Mouse (Mus musculus) cortical plate, adult 2 months (tissue): ENCODE results near the gene AC134908.4. TPM values are rescaled to one million over a fixed set of nuclear protein-coding genes. Genes with fewer than 3 reads are reported as not detected.
"Not testable (repeated sequence)": the region's sequence is repeated elsewhere in the genome, so short reads cannot be mapped to it uniquely, and the experiment has no call there.

Experiments used
- H3K27ac ChIP-seq: fragments of 200-500 bp; 2 replicates; pipeline ENCODE4 v1.5.1; 2012; ENCODE audit warnings: low read length, control low read depth, inconsistent platforms; ENCODE audit not compliant: insufficient read depth
- H3K4me1 ChIP-seq: fragments of 200-500 bp; 2 replicates; pipeline ENCODE4 v1.6.1; 2011; ENCODE audit warnings: low read length; ENCODE audit not compliant: control insufficient read depth, insufficient read depth
- H3K4me3 ChIP-seq: fragments of 200-500 bp; 2 replicates; pipeline ENCODE4 v1.5.1; 2011; ENCODE audit warnings: mild to moderate bottlenecking, low read length, control low read depth; ENCODE audit not compliant: insufficient read depth
- CTCF ChIP-seq: fragments of 200-500 bp; IDR thresholded peaks from 2 replicates; pipeline ENCODE4 v1.5.1; 2011; ENCODE audit warnings: mild to moderate bottlenecking, control low read depth, low read length; ENCODE audit not compliant: insufficient read depth; ENCODE audit errors: extremely low read depth
- POLR2A ChIP-seq: fragments of 200-500 bp; IDR thresholded peaks from 2 replicates; pipeline ENCODE4 v1.6.1; 2011; ENCODE audit warnings: mild to moderate bottlenecking, low read length, control low read depth; ENCODE audit not compliant: insufficient read depth; ENCODE audit errors: extremely low read depth
- polyA plus RNA-seq: library from polyadenylated mRNA; depleted of rRNA; stranded (reverse); fragments of >200 nt; gene quantifications from 2 replicates; pipeline ENCODE4 v1.2.3, GENCODE M21; 2012; rRNA removed

AC134908.4 gene
- polyA plus RNA-seq, 1 experiment, result 4.0 TPM

- TF ChIP-seq POLR2A (no peak), CTCF (no peak)
Observed at GRCm38 (mm10) chr17:25748238-25748637, 47.2 kb downstream of the AC134908.4 start.

GRCm38 (mm10) chr17:25744311-25744710 lies 51.1 kb downstream of the AC134908.4 start:
- no peaks in the 10 kb centered on the region for H3K4me1 ChIP-seq
- no peak for TF ChIP-seq POLR2A
- TF ChIP-seq CTCF, result no peak
- H3K27ac ChIP-seq, result no peak overlapping the region
- no peak overlapping the region for H3K4me3 ChIP-seq

More at GRCm38 (mm10) chr17:25748238-25748637, 47.2 kb downstream of the AC134908.4 start:
- Histone ChIP-seq H3K27ac (no peak overlapping the region), H3K4me1 (no peaks in the 10 kb centered on the region), H3K4me3 (no peak overlapping the region)

- H3K4me3 ChIP-seq, result no peak overlapping the region
- TF ChIP-seq CTCF, result no peak
- no peak for TF ChIP-seq POLR2A
- no peaks in the 10 kb centered on the region for H3K4me1 ChIP-seq
- H3K27ac ChIP-seq, result no peak overlapping the region
Observed at GRCm38 (mm10) chr17:25743831-25744230, 51.6 kb downstream of the AC134908.4 start.

GRCm38 (mm10) chr17:25741471-25741870 lies 54.0 kb downstream of the AC134908.4 start:
- not testable (repeated sequence) for H3K4me3 ChIP-seq, H3K4me1 ChIP-seq, H3K27ac ChIP-seq

Other genes with a start within 250 kb of the AC134908.4 start
- 42.5 and 51.6 TPM in 2 replicates for gene Sox8, start 225.0 kb downstream of the AC134908.4 start, polyA plus RNA-seq
- gene Lmf1, start 216.6 kb downstream of the AC134908.4 start, polyA plus RNA-seq, result 17.2 and 17.9 TPM in 2 replicates
- gene Gng13, start 78.5 kb downstream of the AC134908.4 start, polyA plus RNA-seq, result 438 and 442 TPM in 2 replicates
- 2.3 and 2.4 TPM in 2 replicates for gene Chtf18, start 68.2 kb downstream of the AC134908.4 start, polyA plus RNA-seq
- gene Rpusd1, start 68.0 kb downstream of the AC134908.4 start, polyA plus RNA-seq, result 129 and 142 TPM in 2 replicates
- gene Mslnl, start 59.6 kb downstream of the AC134908.4 start, polyA plus RNA-seq, result 0.77 and 1.0 TPM in 2 replicates
- gene Msln, start 41.3 kb downstream of the AC134908.4 start, polyA plus RNA-seq, result 2.3 and 3.0 TPM in 2 replicates
- 39.4 and 41.9 TPM in 2 replicates for gene Narfl, start 21.9 kb downstream of the AC134908.4 start, polyA plus RNA-seq
- gene Haghl, start 10.0 kb downstream of the AC134908.4 start, polyA plus RNA-seq, result 230 and 253 TPM in 2 replicates
- 0.17 and 0.52 TPM in 2 replicates for gene Ccdc78, start 9.1 kb downstream of the AC134908.4 start, polyA plus RNA-seq
- gene Fam173a, start 2.8 kb downstream of the AC134908.4 start, polyA plus RNA-seq, result 152 and 159 TPM in 2 replicates
- gene Metrn, start 1.5 kb upstream of the AC134908.4 start, polyA plus RNA-seq, result 134 and 141 TPM in 2 replicates
- 670 and 731 TPM in 2 replicates for gene Fbxl16, start 13.4 kb upstream of the AC134908.4 start, polyA plus RNA-seq
- gene Wdr24, start 28.0 kb upstream of the AC134908.4 start, polyA plus RNA-seq, result 36.4 and 40.0 TPM in 2 replicates
- gene Jmjd8, start 33.2 kb upstream of the AC134908.4 start, polyA plus RNA-seq, result 55.6 and 58.1 TPM in 2 replicates
- 284 and 299 TPM in 2 replicates for gene Stub1, start 37.7 kb upstream of the AC134908.4 start, polyA plus RNA-seq
- 109 and 118 TPM in 2 replicates for gene Rhbdl1, start 41.6 kb upstream of the AC134908.4 start, polyA plus RNA-seq
- 40.8 and 45.0 TPM in 2 replicates for gene Gm20683, start 46.1 kb upstream of the AC134908.4 start, polyA plus RNA-seq
- gene Rhot2, start 49.2 kb upstream of the AC134908.4 start, polyA plus RNA-seq, result 108 and 119 TPM in 2 replicates
- 38.2 and 48.5 TPM in 2 replicates for gene Wdr90, start 65.8 kb upstream of the AC134908.4 start, polyA plus RNA-seq
- 29.2 and 29.9 TPM in 2 replicates for gene Mcrip2, start 73.1 kb upstream of the AC134908.4 start, polyA plus RNA-seq
- gene Mettl26, start 79.4 kb upstream of the AC134908.4 start, polyA plus RNA-seq, result 76.5 and 79.2 TPM in 2 replicates
- 0.26 and 0.61 TPM in 2 replicates for gene Wfikkn1, start 85.2 kb upstream of the AC134908.4 start, polyA plus RNA-seq
- 68.9 and 71.1 TPM in 2 replicates for gene Rab40c, start 124.1 kb upstream of the AC134908.4 start, polyA plus RNA-seq
- 156 and 159 TPM in 2 replicates for gene Pigq, start 149.3 kb upstream of the AC134908.4 start, polyA plus RNA-seq
- gene Nhlrc4, start 149.3 kb upstream of the AC134908.4 start, polyA plus RNA-seq, result 1.1 and 1.9 TPM in 2 replicates
- gene A930017K11Rik, start 156.9 kb upstream of the AC134908.4 start, polyA plus RNA-seq, result 0.79 and 0.92 TPM in 2 replicates
- gene Capn15, start 190.1 kb upstream of the AC134908.4 start, polyA plus RNA-seq, result 45.8 and 48.0 TPM in 2 replicates